Mouse (Mus musculus) stomach, postnatal 0 days (tissue): Measurements from ENCODE around the gene Gtf3c2.

Source experiments
- CTCF ChIP-seq: IDR thresholded peaks from 2 replicates; pipeline ENCODE4 v1.5.1; 2016; ENCODE audit warnings: antibody characterized with exemption, low read depth, mild to moderate bottlenecking, moderate library complexity
- EP300 ChIP-seq: optimal IDR thresholded peaks from 2 replicates; pipeline ENCODE3; 2016; ENCODE audit warnings: antibody characterized with exemption

DNA sequence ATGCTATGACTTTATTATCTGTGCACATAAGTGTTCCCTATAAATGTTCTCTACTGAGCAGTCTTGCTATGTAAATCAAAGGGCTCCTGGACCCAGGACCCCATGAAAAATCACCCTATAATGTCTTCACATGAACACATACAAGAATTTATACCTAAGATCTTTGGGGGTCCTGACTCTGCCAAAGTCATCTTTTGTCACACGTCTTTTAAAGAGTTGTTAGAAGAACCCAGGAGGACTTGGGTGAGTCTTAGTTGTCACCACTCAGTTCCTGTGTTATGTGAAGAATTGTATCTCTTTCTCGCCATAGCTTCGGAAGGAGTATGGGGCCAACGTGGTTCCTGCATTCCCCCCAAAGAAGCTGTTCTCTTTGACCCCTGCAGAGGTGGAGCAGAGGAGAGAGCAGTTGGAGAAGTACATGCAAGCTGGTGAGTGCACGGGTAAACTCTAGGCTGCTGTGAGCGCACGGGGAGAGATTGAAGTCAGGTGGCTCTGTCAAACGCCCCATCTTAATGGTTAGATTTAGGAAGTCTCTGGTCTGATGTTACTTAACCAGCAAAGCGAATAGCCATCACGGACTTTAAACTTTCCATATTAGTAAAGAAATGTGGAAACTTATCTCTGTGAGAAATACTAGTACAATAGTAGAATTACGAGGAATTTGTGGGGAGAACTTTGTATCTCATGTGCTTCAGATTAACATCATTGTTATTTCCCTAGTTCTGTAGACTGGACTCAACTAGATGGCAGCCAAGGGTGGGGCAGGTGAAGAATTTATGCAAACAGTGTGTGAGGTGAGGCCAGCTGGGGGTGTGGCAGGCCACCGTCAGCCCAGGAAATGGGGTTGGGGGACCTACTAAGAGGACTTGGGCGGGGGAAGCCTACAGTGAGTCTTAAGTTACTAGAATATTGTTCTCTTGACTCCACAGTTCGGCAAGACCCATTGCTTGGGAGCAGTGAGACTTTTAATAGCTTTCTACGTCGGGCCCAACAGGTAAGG is 14.8 kb upstream of the Gtf3c2 start:
- TF ChIP-seq CTCF = no peak
- no peak for TF ChIP-seq EP300
